Mouse (Mus musculus): ENCODE measurements around the gene Ecd.
"Not testable (repeated sequence)": the region's sequence is repeated elsewhere in the genome, so short reads cannot be mapped to it uniquely, and the experiment has no call there.

Gene Ecd

DNA sequence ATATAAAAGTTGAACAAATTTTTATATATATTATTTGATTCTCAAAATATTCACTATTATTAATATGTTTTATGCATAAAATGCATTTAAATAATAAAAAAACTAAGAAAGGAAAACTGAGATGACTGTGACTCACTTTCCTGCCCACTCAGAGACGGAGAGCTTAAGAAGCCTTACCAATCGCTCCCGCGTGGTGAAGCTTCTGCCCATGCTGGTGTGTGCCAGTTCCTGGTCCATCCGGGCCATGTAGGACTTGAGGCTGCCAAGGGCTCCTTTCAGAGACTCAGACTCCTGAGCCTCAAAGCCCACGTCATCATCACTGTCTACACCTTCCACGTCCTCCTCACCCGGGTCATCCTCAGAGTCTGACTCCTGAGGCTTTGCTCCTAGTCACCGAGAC, 23.7 kb downstream of the Ecd start:
- in situ Hi-C loops (cut with MboI, MseI): no loop called here

DNA sequence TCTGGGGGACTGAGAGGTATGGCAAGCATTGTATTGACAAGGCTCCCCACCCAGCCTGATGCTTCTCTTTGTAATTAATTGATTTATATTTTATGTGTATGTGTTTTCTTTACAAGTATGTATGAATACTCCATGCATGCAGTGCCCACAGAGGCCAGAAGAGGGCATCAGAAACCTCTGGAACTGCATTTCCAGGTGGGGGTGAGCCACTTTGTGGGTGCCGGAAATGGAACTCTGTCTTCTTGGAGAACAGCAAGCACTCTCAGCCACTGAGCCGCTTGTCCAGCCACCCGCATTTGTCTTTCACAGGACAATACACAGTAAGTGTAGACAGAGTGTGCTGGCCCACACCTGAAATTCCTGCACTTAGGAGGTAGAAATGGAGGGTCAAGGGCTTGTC, 28.5 kb downstream of the Ecd start:
- in situ Hi-C loops (cut with MboI, MseI): no loop called here

DNA sequence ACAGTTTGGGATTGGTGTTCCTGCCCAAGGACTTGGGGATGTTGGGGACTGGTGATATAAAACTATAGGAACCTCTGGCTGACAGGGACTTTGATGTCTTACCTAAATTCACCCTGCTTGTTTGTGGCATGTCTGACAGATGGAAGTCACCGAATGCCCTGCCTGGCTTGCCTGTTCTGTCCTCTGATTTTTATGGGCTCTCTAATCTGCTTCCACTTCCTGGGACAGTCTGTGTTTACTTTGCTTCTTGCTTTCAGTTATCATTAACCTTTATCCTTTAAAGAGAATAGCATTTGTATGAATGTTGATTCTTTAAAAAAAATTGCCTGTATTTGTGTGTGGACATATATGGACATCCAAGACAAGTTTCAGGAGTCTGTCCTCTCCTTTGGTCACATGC, 32.8 kb downstream of the Ecd start:
- in situ Hi-C loops (cut with MboI, MseI): no loop called here

DNA sequence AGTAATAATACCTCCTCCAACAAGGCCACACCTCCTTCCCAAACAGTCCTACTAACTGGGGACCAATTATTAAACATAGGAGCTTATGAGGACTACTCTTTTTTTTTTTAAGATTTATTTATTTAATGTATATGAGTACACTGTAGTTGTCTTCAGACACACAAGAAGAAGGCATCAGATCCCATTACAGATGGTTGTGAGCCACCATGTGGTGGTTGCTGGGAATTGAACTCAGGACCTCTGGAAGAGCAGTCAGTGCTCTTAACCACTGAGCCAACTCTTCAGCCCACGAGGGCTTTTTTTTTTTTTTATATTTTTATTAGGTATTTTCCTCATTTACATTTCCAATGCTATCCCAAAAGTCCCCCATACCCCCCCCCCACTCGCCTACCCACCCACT, 42.8 kb downstream of the Ecd start:
- in situ Hi-C loops (cut with MboI, MseI): not testable (repeated sequence)

- in situ Hi-C loops (cut with MboI, MseI): no loop called here
Measured at GRCm38 (mm10) chr14:20298131-20298530, 49.8 kb downstream of the Ecd start.

DNA sequence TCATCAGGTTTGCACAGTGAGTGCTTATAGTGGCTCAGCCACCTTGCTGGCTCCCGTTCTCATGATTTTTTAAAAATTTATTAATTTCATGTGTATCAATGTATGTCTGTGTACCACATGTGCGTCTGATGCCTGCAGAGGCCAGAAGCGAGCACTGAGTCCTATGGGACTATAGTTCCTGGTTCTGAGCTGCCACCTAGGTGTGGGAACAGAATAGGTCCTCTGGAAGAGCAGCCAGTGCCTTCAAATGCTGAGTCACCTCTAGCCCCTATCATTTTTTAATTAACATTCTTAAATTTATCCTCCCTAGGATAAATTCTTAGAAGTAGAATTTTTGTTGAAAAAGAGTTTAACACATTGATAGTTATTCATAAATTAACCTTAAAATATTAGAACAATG, 50.3 kb downstream of the Ecd start:
- in situ Hi-C loops (cut with MboI, MseI): no loop called here

GRCm38 (mm10) chr14:20294947-20295346, 53.0 kb downstream of the Ecd start:
- in situ Hi-C loops (cut with MboI, MseI): no loop called here

- in situ Hi-C loops (cut with MboI, MseI): no loop called here
Measured at GRCm38 (mm10) chr14:20294117-20294892, 53.6 kb downstream of the Ecd start, which contains the start of gene Nudt13. Gene Nudt13 (plus strand): TSS chr14:20294697.

GRCm38 (mm10) chr14:20291391-20291790, 56.5 kb downstream of the Ecd start:
- in situ Hi-C loops (cut with MboI, MseI): no loop called here

All from T-helper 1 cell (primary cell).